Mouse (Mus musculus) cortical plate, adult 2 months (tissue): Measurements from ENCODE around the gene Fam118a. TPM values are rescaled to one million over a fixed set of nuclear protein-coding genes. Genes with fewer than 3 reads are reported as not detected.

Experiments
- H3K27ac ChIP-seq: fragments of 200-500 bp; 2 replicates; pipeline ENCODE4 v1.5.1; 2012; ENCODE audit warnings: low read length, control low read depth, inconsistent platforms; ENCODE audit not compliant: insufficient read depth
- H3K4me1 ChIP-seq: fragments of 200-500 bp; 2 replicates; pipeline ENCODE4 v1.6.1; 2011; ENCODE audit warnings: low read length; ENCODE audit not compliant: control insufficient read depth, insufficient read depth
- H3K4me3 ChIP-seq: fragments of 200-500 bp; 2 replicates; pipeline ENCODE4 v1.5.1; 2011; ENCODE audit warnings: mild to moderate bottlenecking, low read length, control low read depth; ENCODE audit not compliant: insufficient read depth
- CTCF ChIP-seq: fragments of 200-500 bp; IDR thresholded peaks from 2 replicates; pipeline ENCODE4 v1.5.1; 2011; ENCODE audit warnings: mild to moderate bottlenecking, control low read depth, low read length; ENCODE audit not compliant: insufficient read depth; ENCODE audit errors: extremely low read depth
- POLR2A ChIP-seq: fragments of 200-500 bp; IDR thresholded peaks from 2 replicates; pipeline ENCODE4 v1.6.1; 2011; ENCODE audit warnings: mild to moderate bottlenecking, low read length, control low read depth; ENCODE audit not compliant: insufficient read depth; ENCODE audit errors: extremely low read depth
- polyA plus RNA-seq: library from polyadenylated mRNA; depleted of rRNA; stranded (reverse); fragments of >200 nt; gene quantifications from 2 replicates; pipeline ENCODE4 v1.2.3, GENCODE M21; 2012

The Fam118a gene
- polyA plus RNA-seq, 1 experiment, result 14.2 TPM

DNA sequence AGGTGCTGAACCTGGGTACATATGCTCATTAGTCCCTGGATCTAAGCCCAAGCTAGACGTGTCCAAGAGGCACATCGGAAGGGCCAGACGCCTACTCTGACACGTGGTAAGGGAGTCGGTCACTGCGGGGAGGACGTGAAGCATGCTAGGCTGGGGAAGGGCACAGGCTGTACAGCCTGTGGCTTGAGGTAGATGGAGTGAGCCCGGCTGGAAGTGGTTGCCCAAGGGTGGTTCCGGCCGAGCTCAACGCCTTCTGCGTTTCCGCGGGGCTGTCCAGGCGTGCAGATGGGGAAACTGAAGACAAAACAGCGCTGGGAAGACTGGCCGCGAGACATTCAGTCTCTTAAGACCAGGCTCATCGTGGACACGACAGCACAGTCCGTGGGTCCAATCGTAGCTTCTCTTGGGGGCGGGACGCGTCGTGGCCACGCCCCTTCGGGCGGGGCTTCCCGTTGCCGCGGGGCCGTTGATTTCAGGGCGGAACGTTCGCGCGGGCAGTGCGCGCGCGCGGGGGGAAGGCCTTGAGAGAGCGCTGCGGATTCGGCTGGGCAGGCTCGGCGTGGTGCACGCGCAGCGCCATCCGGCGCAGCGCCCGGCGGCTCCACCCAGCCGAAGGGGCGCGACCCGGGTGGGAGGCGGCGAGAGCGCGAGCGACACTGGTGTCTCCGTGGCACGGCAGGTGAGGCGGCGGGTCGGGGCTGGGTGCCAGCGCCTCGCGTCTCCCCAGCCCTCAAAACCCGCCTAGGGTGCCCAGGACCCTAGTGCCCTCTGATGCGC, 8.0 kb downstream of the Fam118a start:
- peaks cover 7% of the 10 kb centered on the region for H3K4me1 ChIP-seq
- H3K27ac ChIP-seq, result 0 out of 2 replicates have a peak overlapping the region, but pooled peaks have one; percentile 22
- peak; percentile 90 for TF ChIP-seq POLR2A
- TF ChIP-seq CTCF, result no peak
- H3K4me3 ChIP-seq, result peak overlapping the region; percentile 53

DNA sequence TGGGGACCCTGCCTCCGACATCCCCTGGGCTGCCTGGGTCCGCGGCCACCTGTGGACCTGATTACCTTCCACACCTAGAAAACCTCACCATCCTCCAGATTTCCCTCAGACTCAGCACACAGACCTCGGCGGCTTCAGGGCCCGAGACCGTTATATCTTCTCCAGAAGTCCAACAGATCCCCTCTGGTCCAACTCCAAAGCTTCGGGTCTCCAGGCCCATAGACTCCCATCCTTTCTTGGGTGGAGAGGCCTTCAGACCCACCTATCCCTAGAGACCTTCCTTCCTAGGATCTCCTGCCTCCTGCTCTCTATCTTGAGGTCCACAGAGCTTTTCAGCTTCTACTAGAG, 8.6 kb downstream of the Fam118a start:
- Histone ChIP-seq H3K4me1 (peaks cover 9% of the 10 kb centered on the region), H3K4me3 (peak overlapping the region; percentile 53), H3K27ac (0 out of 2 replicates have a peak overlapping the region, but pooled peaks have one; percentile 22)
- TF ChIP-seq POLR2A, result no peak
- no peak for TF ChIP-seq CTCF

DNA sequence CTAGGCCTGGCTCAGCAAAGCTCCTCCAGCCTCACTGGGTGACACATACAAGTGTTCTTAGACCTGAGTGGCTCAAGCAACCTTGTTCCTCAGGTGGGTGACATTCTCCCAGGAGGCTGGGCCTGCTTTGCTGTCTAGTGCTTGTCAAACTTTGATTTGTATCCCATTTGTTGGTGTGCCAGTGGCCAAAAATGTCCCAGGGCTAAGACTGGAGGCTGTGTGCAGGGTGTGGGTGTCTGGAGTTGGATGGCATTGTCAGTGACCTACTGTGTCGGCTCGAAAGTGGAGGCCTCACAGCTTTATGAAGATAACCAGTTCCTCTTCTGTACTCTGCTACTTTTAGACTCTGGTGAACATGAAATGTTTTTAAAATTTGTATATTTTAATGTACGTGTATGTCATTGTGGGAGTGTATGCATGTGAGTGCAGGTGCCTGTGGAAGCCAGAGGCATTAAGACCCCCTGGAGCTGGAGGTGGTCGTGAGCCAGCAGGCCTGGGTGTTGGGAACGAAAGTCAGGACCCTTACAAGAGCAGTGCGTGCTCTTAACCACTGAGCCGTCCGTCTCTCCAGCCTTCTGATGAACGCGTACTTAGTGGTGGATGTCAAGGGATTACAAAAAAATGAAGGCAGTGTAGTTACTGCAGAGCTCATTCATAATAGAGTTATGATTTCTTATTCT, 12.9 kb downstream of the Fam118a start:
- H3K27ac ChIP-seq, result peak overlapping the region; percentile 20

DNA sequence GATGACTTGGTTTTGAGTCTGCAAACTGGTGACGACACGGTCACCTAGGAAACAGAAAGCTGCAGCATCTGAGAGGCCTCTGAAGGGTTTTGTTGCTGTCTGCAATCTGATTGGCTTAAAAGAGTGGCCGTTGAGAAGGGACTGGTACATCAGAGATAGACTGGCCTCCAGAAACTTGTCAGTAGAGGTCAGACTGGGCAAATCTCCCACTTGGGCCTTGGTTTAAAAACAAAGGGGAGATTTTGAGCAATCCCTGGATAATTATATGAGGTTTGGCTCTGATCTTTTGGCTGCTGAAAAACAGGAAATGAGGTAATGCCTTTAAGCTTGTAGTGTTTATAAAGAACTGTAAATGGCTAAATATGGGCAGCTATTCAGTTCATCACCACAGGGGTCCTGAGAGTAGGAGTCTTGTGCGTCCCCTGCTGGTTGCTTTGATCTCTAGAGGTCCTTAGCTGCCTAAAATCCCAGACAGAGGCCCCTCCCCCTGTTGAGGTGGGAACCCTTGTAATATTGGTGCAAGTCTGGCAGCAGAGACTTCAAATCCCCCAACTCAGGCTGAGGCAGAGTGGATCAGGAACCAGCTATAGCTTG, 13.7 kb downstream of the Fam118a start:
- H3K4me3 ChIP-seq, result no peak overlapping the region
- peak overlapping the region; percentile 55; the same call in 1 of the 2 replicates for H3K27ac ChIP-seq
- TF ChIP-seq CTCF, result peak; percentile 57
- TF ChIP-seq POLR2A, result no peak
- H3K4me1 ChIP-seq, result peaks cover 15% of the 10 kb centered on the region

More for the DNA sequence above, 12.9 kb downstream of the Fam118a start:
- TF ChIP-seq CTCF (no peak), POLR2A (no peak)
- Histone ChIP-seq H3K4me1 (peaks cover 13% of the 10 kb centered on the region), H3K4me3 (no peak overlapping the region)

DNA sequence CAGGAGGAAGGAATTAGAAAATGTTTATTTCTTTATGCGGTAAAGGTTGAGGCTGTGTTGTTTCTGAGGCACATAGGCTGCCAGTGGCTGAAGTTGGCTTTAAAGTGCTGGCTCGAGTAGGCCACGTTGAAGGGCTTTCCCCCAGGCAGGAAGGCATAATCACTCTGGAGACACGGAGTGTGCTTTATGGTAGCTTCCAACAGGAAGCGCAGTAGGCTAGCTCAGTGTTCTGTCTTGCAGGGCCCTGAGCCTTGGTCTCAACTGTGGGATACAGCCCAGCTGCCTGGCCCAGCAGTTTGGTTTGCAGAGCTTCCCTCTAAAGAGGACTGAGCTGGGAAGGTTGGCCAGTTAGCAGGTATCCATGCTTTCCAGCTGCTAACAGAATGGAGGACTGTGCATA, 14.4 kb downstream of the Fam118a start:
- H3K27ac ChIP-seq, result peak overlapping the region; percentile 55; the same call in 1 of the 2 replicates
- H3K4me3 ChIP-seq, result no peak overlapping the region
- H3K4me1 ChIP-seq, result peaks cover 15% of the 10 kb centered on the region
- TF ChIP-seq CTCF, result no peak
- TF ChIP-seq POLR2A, result no peak

DNA sequence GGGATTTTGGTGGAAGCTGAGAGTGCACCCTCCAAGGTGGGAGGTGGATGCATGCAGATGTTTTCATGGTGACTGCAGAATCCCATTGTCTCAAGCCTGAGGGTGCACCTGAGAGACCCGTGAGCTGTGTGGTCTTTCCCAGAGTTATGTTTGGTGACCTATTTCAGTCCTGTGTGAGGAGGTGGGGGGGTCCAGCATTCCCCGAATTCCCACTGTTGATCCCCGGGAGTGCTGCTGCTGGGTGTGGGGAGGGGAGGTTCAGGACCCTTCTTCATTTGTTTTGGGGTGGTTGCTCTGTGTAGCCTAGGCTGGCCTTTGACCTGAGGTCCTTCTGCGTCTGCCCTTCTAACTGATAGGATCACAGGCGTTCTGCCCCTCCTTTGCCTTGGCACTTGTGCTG, 15.0 kb downstream of the Fam118a start:
- peaks cover 14% of the 10 kb centered on the region for H3K4me1 ChIP-seq
- no peak for TF ChIP-seq CTCF
- no peak for TF ChIP-seq POLR2A
- no peak overlapping the region for H3K4me3 ChIP-seq
- no peak overlapping the region for H3K27ac ChIP-seq

DNA sequence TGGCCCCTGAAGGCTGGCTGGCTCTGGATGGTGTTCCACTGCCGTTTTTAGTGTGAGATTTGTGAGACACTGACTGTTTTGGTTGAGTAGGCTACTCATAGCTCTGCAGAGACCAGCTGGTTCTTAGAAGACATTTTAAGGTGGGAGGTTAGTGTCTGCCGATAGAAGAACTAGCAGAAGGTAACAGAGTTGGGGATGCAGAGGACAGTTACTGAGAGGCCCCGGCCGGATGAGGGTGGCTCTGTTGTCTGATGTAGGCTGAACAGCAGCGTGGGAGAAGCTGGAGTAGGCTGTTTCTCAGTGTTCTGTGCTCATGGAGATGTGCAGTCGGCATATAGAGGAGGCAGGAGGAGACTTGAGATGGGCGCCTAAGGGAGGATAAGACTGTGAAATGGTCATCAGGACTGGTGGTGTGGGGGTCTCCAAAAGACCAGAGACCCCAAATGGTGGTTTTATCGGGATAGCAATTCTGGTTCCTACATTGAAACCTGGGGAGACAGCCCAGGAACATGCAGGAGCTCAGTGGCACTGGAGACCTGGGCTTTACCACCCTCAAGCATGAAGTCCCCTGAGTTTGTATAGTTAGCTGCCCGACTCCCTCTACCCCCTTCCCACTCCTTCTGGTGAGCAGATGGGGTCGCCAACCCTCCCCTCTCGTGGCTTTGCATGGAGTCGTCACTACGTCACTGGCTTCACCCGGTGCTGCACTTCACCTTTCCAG, 17.6 kb downstream of the Fam118a start:
- TF ChIP-seq CTCF, result no peak
- TF ChIP-seq POLR2A, result no peak
- H3K4me1 ChIP-seq, result peaks cover 11% of the 10 kb centered on the region
- no peak overlapping the region for H3K4me3 ChIP-seq
- H3K27ac ChIP-seq, result no peak overlapping the region

DNA sequence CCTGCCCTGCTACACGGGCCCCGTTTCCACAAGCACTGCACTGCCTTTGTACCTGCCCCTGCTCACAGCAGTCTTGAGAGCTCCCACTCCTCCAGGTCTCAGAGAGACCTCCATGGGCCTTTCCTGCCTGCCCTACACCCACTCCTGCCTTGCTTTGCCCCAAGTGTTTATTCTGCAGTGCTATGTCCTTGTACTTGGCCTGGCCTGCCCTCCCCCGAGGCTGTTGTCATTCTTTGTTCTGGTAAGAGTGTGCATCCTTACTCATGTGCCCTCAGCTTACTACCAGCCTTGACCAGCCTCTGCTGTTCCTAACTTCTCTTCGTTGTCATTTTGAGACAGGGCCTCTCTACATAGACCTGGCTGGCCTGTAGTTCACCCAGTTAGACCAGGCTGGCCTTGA, 19.1 kb downstream of the Fam118a start:
- no peak overlapping the region for H3K27ac ChIP-seq
- H3K4me3 ChIP-seq, result no peak overlapping the region
- no peak for TF ChIP-seq POLR2A
- no peak for TF ChIP-seq CTCF
- peaks cover 5% of the 10 kb centered on the region for H3K4me1 ChIP-seq

DNA sequence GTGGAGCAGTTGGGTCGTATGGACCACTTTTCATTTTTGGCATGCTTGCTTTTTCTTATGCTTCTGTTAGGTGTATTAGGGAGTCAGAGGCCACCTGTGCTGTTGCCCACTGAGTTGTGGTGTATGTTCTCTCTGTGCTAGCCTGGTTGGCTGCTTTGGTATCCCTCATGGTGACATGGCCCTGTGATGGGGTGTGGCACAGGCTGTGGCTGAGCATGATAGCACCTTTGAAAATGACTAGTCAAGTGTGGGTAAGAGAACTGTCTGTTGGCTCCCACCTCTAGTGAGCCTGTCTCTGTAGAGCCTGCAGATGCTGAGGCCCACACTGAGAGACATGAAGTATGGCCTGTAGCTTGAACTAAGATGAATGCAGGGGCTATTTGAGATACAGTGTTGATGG, 21.0 kb downstream of the Fam118a start:
- no peak overlapping the region for H3K4me3 ChIP-seq
- TF ChIP-seq CTCF (no peak), POLR2A (no peak)
- no peak overlapping the region for H3K27ac ChIP-seq
- peaks cover 3% of the 10 kb centered on the region; the same call in 1 of the 2 replicates for H3K4me1 ChIP-seq

DNA sequence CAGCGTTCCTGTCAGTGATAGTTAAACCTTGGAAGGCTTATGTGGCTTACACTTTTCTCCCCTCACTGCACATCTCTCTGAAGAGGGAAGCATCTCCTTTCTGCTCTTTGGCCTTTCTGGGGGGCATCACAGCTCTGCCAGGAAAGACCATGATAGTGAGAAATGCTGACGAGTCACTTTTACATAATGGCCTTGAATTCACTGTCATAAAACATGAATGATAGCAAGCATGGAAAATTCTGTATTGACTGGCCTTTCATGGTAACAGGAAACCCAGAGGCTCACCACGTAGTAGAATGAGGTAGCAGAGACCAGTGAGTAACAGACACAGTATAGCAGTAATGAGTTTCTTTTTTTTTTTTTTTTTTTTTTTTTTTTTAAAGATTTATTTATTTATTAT, 25.4 kb downstream of the Fam118a start:
- no peak overlapping the region for H3K4me3 ChIP-seq
- no peak for TF ChIP-seq CTCF
- TF ChIP-seq POLR2A, result no peak
- no peaks in the 10 kb centered on the region for H3K4me1 ChIP-seq
- H3K27ac ChIP-seq, result no peak overlapping the region
